Mouse (Mus musculus): Measurements from ENCODE around the gene Cnot2.

Cnot2 gene

DNA sequence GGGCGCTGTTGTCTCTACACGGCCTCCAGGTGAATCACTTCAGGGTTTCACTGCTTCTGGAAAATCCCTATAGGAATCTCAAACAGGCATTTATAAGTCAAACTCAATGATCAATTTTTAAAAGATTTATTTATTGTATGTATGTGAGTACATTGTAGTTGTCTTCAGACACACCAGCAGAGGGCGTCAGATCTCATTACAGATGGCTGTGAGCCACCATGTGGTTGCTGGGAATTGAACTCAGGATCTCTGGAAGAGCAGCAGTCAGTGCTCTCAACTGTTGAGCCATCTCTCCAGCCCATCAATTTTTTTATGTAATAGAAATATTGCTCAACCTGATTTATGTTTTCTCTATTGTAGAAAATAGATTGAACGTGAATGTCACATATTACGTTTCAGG lies 100.3 kb downstream of the Cnot2 start:
- DNase-seq (ENCODE audit: low spot score in 2 of 2) = no peak

DNA sequence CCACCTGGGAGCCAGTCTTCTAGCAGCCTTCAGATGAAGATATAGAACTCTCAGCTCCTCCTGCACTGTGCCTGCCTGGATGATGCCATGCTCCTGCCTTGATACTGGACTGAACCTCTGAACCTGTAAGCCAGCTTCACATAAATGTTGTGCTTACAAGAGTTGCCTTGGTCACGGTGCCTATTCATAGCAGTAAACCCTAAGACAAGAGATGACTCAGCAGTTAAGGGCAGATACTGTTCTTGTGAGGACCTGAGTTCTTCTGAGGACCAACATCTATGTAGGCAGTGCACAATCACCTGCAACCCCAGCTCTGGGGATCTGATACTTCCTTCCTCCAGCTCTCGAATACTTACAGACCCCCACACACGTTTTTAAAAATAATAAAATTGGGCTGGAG lies 104.8 kb downstream of the Cnot2 start:
- DNase-seq (ENCODE audit: low spot score in 2 of 2) = no peak

DNA sequence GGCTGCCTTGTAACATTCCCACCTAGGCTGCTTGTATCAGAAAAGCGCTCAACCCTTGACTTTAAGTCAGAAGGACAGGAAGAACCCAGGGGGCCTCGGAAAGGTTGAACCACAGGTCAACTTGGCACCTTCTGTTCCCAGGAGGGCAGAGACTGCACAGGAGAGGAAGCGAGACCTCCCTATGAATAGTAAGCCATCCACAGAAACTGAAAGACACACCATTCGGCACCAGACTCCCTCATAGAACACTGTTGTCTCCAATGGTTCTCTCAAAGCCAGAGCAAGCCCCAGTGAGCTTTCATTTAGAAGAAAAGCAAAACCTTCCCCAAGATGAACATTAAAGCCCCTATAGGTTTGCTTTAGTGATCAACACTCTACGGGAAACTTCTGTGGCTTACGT lies 105.6 kb downstream of the Cnot2 start:
- DNase-seq (ENCODE audit: low spot score in 2 of 2) = no peak

DNA sequence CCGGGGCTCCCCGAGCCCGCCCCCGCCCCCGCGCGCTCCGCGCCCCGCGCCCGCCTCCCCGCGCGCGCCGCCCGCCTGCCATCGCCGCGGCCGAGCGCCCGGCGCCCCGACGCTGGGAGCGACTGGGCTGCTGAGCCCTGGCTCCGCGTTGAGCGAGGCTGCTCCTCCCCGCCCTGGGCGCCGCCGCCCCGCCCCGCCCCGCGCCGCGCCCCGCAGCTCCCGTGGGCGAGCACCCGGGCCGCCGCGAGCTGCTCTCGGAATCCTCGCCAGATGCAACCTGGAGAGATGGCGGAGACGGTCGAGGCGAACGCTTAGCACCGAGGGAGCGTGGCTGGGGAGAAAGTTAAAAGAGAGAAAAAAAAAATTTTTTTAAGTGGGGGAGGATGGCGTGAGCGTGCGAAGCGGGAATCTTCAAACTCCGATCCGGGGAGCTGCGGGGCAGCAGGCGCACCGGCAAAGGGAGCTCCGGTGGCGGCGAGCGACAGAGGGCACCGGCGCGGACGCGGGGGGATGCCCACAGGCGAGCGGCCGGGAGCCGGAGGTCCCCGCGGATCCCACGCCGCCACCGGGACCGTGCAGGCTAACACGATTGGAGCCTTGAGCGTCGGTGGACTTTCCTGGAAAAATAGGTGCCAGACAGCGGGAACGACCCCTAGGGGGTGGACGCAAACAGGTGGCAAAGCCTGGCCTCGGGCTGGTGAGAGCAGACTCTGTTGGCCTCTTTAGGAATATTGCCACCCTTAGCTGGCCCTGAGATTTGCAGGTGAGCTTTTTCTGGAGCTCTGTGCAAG lies 107.4 kb downstream of the Cnot2 start, which contains the start of gene Kcnmb4:
Kcnmb4 (minus strand) TSS at position 120 of the 791 bp plus-strand sequence.
- peak in 1 of 2 experiments; percentile 57 for DNase-seq (ENCODE audit: low spot score in 2 of 2)

DNA sequence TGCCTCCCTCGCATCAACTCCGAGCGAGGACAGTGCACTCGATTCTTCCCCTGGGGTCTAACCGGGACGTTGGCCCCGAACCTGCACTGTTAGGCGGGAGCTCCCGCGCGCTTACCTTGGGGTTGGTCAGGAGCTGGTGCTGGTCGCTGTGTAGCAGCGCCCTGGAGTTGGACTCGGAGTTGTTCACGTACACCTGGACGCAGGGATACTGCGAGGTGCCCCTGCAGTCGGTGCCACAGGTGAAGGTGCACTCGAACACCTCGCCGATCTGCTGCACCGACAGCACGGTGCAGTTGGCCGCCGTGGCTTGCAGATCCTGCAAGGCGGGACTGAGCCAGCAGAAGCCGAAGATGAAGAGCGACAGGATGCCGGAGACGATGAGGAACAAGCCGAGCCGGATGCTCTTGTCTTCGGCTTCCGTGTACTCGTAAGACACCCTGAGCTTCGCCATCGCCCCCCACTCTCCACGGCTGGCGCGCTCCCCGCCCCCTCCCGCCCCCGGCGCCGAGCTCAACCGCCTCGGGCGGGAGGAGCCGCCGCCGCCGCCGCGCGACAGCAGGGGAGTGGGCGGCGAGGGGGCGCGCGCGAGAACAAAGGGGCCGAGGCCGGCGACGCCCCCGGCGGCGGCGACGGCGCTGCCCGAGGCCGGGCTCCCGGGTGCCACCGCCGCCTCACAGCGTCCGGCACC lies 108.1 kb downstream of the Cnot2 start:
- peak in 1 of 2 experiments; percentile 52 for DNase-seq (ENCODE audit: low spot score in 2 of 2)

DNA sequence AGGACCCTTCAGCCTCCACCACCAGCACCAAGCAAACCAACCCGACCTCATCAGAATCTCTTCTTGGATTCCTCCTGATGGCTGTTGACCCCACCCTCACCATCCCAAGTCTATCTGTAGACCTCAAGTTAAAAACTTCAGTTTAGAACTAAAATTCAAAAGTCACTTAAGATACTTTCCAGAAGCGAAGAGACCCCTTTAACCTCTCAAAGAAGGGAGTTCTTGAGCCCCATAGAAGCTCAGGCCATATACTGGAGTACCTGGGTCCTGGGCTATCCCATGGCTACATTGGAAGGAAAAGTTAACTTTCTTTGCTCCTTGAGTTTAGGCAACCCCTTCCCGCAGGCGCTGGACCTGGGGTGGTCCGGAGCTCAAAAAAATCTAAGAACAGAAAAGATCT lies 108.7 kb downstream of the Cnot2 start:
- DNase-seq (ENCODE audit: low spot score in 2 of 2) = no peak

DNA sequence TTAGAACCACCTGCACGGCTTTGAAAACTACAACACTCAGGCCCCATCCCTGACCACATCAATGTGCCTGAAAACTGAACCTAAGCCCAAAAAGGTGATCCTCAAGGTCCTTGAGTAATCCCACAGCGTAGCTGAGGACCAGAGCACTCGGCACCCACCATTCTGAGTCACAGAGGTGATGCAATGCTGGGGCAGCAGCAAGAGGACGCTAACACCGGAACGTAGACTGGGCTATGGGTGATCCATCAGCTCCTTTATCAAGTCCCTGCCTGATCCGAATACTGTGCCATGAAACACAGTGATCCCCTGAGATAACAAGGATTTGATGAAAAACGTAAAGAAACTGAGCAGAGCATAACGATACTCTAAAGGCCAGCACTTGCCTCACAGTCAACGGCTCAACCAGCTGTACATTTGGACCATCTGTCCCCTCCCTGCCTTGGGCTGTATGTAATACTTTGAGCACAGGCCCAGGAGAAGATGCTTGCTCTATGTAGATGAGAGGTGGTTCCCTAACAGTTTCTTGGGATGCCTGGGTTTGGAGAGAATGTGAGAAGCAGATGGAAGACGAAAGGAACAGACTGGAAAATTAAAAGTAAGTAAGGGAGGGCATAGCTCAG lies 110.9 kb downstream of the Cnot2 start:
- no peak for DNase-seq (ENCODE audit: low spot score in 2 of 2)

DNA sequence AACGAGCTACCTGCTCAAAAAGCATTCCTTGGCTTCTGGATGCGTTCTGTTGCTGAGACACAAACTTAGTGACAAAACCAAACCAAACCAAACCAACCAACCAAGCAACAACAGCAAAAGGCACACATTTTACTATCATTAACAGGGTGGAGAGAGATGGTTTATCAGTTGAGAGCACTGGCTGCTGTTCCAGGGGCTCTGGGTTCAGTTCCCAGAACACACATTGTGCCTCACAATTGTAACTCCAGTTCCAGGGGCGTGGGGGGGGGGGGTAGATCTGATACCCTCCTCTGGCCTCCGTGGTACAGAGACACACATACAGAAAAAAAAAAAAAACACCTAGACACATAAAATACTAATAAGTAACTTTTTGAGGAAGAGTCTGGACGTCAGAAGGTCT lies 113.2 kb downstream of the Cnot2 start:
- DNase-seq (ENCODE audit: low spot score in 2 of 2) = no peak

DNA sequence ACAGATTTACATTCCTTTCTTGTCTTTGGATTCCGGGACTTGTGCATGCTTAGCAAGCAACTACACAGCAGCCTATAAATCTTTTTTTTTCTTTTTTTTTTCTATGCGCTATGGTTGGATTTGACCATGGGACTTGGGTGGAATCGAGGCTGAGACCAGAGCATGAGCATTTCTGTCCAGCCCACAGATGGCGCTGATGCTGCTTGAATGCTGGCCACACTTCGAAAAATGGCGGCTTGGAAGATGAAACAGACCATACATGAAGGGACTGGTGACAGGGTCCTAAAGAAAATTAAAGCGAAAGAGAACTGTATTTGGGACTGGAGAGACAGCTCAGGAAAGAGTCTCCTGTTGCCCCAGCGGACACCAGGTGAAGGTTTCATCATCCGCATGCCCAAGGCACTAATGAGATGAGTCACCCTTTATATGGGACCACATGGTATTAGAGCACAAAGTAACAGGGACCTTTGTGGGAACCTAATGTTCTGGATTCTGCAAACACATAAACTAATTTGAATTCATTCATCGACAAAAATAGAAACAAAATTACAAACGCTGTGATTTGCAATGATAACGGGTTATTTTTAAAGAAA lies 117.5 kb downstream of the Cnot2 start:
- DNase-seq (ENCODE audit: low spot score in 2 of 2) = no peak

DNA sequence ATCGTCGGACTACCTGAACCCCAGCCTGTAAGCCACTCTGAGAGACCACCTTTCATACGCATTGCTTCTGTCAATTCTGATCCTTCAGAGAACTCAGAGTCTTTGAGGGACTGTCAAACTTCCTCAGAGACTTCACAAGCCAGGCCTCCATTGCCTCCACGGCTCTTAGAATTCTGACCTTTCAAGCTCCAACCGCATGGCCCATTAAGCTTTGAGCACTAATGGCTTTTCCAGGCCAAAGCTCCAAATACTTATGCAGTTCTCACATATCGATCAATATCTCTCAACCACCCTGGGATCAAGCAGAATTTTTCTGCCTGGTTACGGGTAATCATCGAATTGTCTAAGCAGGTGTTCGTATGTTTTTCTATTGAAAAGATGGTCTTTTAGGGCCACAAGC lies 119.9 kb downstream of the Cnot2 start:
- no peak for DNase-seq (ENCODE audit: low spot score in 2 of 2)

DNA sequence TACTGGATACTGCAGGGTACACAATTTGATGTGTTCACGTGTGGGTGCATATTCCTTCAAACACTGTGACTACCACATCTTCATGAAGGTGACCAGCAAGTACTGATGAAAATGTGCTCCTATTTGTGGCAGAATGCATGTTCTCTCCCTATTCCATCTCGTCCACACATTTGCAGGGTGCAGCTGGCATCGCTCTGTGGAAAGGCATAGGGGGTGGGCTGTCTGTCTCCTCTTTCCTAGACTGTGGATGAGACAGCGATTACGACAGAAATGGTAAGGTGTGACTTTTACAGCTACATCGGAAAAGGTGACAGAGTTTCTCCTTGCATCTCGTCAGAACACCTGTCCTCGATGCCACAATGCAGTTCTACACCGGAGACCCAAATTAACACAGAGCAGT lies 122.5 kb downstream of the Cnot2 start:
- no peak for DNase-seq (ENCODE audit: low spot score in 2 of 2)

DNA sequence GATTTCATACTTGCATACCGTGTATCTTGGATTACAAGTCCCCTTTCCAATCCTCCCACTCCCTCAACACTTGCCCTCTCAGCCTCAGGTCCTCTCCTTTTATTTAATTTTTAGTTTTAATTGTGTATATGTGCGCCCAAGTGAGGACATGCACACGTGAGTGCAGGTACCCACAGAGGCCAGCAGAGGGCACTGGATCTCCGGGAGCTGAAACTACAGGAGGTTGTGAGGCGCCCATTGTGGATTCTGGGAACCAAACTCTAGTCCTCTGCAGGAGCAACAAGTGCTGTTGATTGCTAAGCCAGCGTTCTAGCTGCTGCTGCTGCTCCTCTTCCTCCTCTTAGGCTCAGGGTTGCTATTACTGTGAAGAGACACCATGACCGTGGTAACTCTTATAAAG lies 128.5 kb downstream of the Cnot2 start:
- DNase-seq (ENCODE audit: low spot score in 2 of 2) = no peak

DNA sequence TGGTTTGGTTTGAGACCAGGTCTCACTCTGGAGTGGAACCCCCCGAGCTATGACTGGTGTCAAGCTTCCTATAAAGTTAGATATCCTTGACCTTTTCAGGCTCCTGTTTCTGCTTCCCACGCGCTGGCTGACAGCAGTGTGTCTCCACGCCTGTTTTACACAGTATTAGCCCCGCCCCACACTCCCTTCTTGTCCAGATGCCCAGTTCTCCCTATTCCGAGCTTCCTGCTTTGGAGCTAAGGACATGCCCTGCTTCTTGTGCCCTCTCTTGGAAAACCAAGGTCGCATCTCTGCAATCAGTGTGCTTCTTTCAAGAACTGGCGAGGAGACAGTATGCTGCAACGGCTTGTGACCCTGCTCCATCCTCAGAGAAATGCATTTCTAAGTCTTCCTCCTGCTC lies 130.7 kb downstream of the Cnot2 start:
- no peak for DNase-seq (ENCODE audit: low spot score in 2 of 2)

DNA sequence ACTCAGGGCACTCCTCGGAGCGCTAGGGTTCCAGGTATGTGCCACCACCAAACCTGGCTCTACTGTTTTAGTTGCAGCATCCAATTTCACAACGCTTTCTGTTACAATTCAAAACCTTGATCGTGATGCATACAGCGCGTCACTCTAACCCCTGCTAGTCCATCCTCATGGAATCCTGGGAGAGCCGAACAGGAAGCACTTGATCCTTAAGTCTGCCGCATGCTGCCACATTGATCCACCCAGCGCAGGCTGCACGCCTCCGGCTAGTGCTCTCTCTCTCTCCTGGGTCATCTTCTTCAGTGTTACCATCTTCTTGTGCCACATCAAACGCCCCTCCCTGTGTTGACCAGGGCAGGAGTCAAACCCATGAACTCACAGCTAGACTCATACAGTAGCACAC lies 133.1 kb downstream of the Cnot2 start:
- no peak for DNase-seq (ENCODE audit: low spot score in 2 of 2)

DNA sequence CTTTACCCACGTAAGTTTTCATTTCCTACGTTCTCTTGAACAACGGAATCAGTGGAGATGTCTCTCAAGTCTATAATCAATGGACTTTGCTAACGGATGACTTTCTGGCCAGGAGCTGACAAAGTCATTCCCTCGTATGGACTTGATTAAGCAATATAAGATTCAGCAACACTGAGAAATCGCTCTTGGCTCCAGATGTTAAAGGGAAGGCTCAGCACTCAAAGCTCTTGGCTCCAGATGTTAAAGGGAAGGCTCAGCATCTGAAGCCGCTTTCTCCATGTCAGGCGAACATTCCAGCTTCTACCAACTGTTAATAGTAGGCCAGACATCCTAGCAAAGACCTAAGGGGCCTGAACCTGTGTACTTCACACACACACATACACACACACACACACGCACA lies 134.1 kb downstream of the Cnot2 start:
- DNase-seq (ENCODE audit: low spot score in 2 of 2) = no peak

DNA sequence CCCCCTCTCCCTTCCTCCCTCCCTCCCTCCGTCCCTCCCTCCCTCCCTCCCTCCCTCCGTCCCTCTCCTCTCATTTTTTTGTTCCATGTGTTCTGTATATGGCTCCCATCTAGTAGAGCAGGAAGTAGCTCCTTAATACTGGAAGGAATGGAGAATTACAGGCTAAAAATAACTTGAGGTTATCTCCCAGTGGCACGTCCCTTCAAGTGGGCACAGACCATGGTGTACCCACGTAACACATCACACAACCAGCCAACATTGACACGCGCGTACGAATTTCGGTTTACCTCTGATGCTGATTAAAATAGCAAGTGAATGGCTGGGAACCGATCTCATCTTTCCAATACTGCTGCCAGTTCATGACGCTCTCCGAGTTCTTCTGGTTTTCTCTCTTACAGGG lies 135.3 kb downstream of the Cnot2 start:
- DNase-seq (ENCODE audit: low spot score in 2 of 2) = no peak

DNA sequence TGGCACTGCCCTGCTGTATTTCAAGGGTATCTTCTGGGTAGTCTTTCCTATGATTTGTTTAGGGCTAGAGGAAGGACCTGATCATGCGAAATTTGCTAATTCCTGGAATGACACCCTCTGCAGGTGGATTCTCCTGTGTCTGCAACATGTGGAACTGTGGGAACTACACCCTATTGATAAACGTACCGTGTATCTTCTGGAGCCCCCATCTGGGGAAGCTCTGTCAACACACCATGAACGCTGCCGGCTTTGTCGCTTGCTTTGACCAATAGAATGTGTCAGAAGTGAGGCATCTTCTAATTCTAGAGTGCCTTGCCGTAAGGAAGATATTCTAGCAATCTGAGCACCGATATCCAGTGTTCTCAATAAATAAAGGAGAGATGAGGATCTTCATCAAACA lies 136.5 kb downstream of the Cnot2 start:
- no peak for DNase-seq (ENCODE audit: low spot score in 2 of 2)

DNA sequence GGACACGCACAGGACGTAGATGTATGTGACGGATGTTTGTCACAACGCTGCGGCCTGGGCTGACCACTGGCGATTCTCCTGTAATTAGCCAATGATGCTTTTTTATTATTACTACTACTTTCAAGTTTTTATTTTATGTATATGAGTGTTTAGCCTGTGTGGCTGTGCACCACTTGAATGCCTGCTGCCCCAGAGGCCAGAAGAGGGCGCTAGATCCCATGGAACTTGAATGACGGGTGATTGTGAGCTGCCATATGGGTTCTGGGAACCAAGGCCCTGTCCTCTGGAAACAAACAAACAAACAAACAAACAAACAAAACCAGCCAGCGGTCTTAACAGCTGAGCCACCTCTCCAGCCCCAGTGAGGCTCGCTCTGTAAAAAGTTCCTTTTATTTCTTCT lies 136.9 kb downstream of the Cnot2 start:
- DNase-seq (ENCODE audit: low spot score in 2 of 2) = no peak

DNA sequence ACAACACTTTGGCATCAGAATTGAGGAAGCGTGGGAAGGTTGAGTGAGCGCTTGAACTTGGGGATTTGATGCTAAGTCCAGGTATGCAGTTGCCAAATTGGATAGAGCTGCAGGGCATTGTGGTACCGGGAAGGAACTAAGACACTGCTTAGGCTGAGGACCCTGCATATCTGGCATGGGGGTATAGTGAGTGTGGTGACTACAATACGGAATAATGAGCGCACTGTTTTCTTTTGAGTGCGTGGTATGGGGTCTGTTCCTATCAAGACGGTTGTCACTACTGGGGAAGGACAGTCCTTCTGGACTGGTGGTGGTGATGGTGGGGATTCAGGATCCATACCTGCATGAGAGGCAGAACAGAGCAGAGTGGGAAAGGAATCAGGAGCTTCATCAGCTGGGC lies 140.4 kb downstream of the Cnot2 start:
- no peak for DNase-seq (ENCODE audit: low spot score in 2 of 2)

DNA sequence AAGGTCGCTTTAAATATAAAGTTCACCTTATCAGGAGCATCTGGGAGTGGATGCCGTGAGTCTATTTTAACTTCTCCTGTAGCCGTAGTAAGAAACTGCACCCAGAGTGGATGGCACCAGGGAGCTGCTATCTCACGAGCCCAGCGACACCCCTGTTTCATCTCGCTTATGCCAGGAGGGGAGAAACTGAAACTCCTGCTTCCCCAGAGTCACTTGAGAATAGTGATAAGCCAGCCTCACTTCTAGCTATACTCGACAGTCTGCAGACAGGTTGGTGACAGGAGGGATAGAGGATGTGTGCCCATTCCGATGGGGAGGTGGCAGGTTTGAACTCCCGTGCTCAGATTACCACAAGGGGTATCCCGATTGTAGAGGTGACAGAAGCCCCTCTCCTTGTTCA lies 141.2 kb downstream of the Cnot2 start:
- DNase-seq (ENCODE audit: low spot score in 2 of 2) = no peak

DNA sequence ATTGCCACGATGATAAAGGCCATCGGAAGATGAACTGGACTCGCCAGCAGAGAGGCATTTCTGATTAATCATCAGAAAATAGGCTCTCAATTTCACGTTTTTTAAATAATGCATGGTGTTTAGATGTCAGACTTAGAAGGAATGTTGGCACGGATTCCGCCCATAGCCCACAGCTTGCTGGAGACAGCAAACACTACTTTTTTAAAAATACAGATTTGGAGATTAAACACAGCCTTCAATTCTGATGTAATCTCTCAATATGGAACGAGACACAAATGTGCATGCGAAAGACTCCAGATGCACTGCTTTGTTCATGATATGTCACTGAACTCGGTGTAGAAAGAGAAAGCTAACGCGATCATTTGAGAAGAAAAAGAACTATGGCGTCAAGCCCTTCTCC lies 145.9 kb downstream of the Cnot2 start:
- DNase-seq (ENCODE audit: low spot score in 2 of 2) = no peak
